Mouse (Mus musculus) brain, embryonic 14.5 days (tissue): ENCODE results near the gene Sparc.

Experiments used
- CTCF ChIP-seq: fragments of 200-500 bp; IDR thresholded peaks from 2 replicates; pipeline ENCODE4 v1.5.1; 2012; ENCODE audit warnings: inconsistent platforms, mild to moderate bottlenecking, moderate library complexity, borderline replicate concordance; ENCODE audit not compliant: insufficient read depth, insufficient read length; ENCODE audit errors: extremely low read depth
- POLR2A ChIP-seq: fragments of 200-500 bp; IDR thresholded peaks from 2 replicates; pipeline ENCODE4 v1.6.1; 2012; ENCODE audit warnings: mild to moderate bottlenecking, inconsistent platforms, borderline replicate concordance; ENCODE audit not compliant: poor library complexity, insufficient read depth, insufficient read length, severe bottlenecking; ENCODE audit errors: extremely low read depth

DNA sequence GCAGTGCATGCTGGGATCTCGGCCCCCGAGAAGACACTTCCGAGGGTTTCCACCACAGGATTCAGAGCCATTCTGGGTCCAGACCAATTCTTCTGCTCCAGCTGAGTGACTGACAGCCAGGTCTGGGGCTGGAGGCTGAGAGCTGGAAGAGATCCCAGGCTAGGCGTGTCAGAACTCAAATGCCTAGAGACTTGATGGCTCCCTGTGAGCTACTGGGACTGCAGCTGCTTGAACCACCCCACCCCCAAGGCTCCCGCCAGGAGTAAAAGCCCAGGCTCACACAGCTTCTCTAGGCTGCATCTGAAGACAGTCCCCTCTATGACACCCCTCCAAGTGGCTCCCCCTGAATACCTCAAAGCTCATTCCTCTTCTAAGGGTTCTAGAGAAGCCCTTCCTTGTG is 44.6 kb downstream of the Sparc start:
- TF ChIP-seq CTCF = no peak
- no peak for TF ChIP-seq POLR2A
